Mouse (Mus musculus) CH12.LX (cell line): ENCODE measurements at regions not wholly inside any gene's neighbourhood (a gene's known extent, or its start where the extent isn't known, plus 50 kb on each side); places are given as distances from the start of the nearest gene placed in this dataset.

Source experiments
- DNase-seq: peaks from one replicate; pipeline ENCODE4 v3.0.0-alpha.2; 2013; ENCODE audit errors: extremely low read depth
- H3K27ac ChIP-seq: 2 replicates; pipeline ENCODE4 v1.5.1; 2012; ENCODE audit warnings: low read depth, mild to moderate bottlenecking, control low read depth, moderate library complexity; ENCODE audit not compliant: insufficient read depth
- H3K27me3 ChIP-seq: replicated peaks from 2 replicates; pipeline ENCODE3; 2012; ENCODE audit warnings: inconsistent platforms
- H3K36me3 ChIP-seq, 2 experiments: replicated peaks in 1 of 2; 2 replicates each; pipeline versions ENCODE3 to v1.6.1; 2012; ENCODE audit warnings: inconsistent platforms in 1 of 2, low read length in 1 of 2, mild to moderate bottlenecking in 1 of 2, mixed read lengths in 1 of 2, moderate library complexity in 1 of 2; ENCODE audit not compliant: control insufficient read depth in 1 of 2, insufficient read depth in 1 of 2
- H3K4me1 ChIP-seq, 2 experiments: 2 replicates each; pipeline ENCODE4 v1.6.1; 2012; ENCODE audit warnings: inconsistent platforms in 1 of 2, moderate library complexity in 1 of 2; ENCODE audit not compliant: insufficient read depth in 2 of 2, control insufficient read depth in 1 of 2
- H3K4me2 ChIP-seq: 2 replicates; pipeline ENCODE4 v1.6.1; 2012; ENCODE audit warnings: low read depth, mild to moderate bottlenecking, control low read depth; ENCODE audit not compliant: poor library complexity, insufficient read depth, severe bottlenecking
- H3K4me3 ChIP-seq, 3 experiments: fragments of 150-350 bp in 1 of 3; sonication (generic) in 1 of 3; replicated peaks in 1 of 3; 2 replicates each; pipeline versions ENCODE3 to v1.5.1; 2011 to 2012; ENCODE audit warnings: low read depth in 2 of 3, low read length in 2 of 3, mild to moderate bottlenecking in 2 of 3, moderate library complexity in 2 of 3, control low read depth in 1 of 3, improper control_type of control experiment in 1 of 3, inconsistent platforms in 1 of 3, mixed read lengths in 1 of 3; ENCODE audit not compliant: poor library complexity in 1 of 3
- H3K79me2 ChIP-seq: replicated peaks from 2 replicates; pipeline ENCODE4 v1.6.1; 2012; ENCODE audit warnings: mild to moderate bottlenecking, moderate library complexity; ENCODE audit not compliant: control insufficient read depth, poor library complexity, insufficient read depth, severe bottlenecking; ENCODE audit errors: extremely low read depth
- H3K9ac ChIP-seq: 2 replicates; pipeline ENCODE4 v1.6.1; 2012; ENCODE audit warnings: low read depth, mild to moderate bottlenecking, control low read depth, moderate library complexity; ENCODE audit not compliant: insufficient read depth
- H3K9me3 ChIP-seq: replicated peaks from 2 replicates; pipeline ENCODE3; 2012; ENCODE audit warnings: low read length, inconsistent platforms, mixed read lengths
- CTCF ChIP-seq, 2 experiments: IDR thresholded peaks in 1 of 2; conservative IDR thresholded peaks in 1 of 2; 2 replicates each; pipeline ENCODE4 v1.5.1; 2011 to 2012; ENCODE audit warnings: low read depth in 2 of 2, low read length in 2 of 2, improper control_type of control experiment in 1 of 2, inconsistent platforms in 1 of 2, mild to moderate bottlenecking in 1 of 2, moderate library complexity in 1 of 2
- ETS1 ChIP-seq: conservative IDR thresholded peaks from 2 replicates; pipeline ENCODE4 v1.6.1; 2012; ENCODE audit warnings: low read depth, mild to moderate bottlenecking, inconsistent platforms, low read length, improper control_type of control experiment, moderate library complexity
- MEF2A ChIP-seq: IDR thresholded peaks from 2 replicates; pipeline ENCODE4 v1.6.1; 2014; ENCODE audit warnings: low read depth, mild to moderate bottlenecking, inconsistent platforms, low read length, improper control_type of control experiment, borderline replicate concordance
- NELFE ChIP-seq: IDR thresholded peaks from 2 replicates; pipeline ENCODE4 v1.6.1; 2011; ENCODE audit warnings: low read depth, low read length, improper control_type of control experiment
- POLR2A ChIP-seq: IDR thresholded peaks from 2 replicates; pipeline ENCODE4 v1.6.1; 2011; ENCODE audit warnings: low read depth, mild to moderate bottlenecking, improper control_type of control experiment, low read length
- POLR2AphosphoS2 ChIP-seq: IDR thresholded peaks from 2 replicates; pipeline ENCODE4 v1.6.1; 2011; ENCODE audit warnings: low read depth, low read length, improper control_type of control experiment
- RAD21 ChIP-seq: IDR thresholded peaks from 2 replicates; pipeline ENCODE4 v1.6.1; 2011; ENCODE audit warnings: low read depth, mild to moderate bottlenecking, low read length, improper control_type of control experiment, moderate library complexity
- SIN3A ChIP-seq: IDR thresholded peaks from 2 replicates; pipeline ENCODE4 v1.6.1; 2012; ENCODE audit warnings: low read length, improper control_type of control experiment, inconsistent platforms
- USF2 ChIP-seq: conservative IDR thresholded peaks from 2 replicates; pipeline ENCODE4 v1.6.1; 2011; ENCODE audit warnings: low read depth, low read length, improper control_type of control experiment
- ZC3H11A ChIP-seq: IDR thresholded peaks from 2 replicates; pipeline ENCODE4 v1.6.1; 2012; ENCODE audit warnings: low read depth, mild to moderate bottlenecking, inconsistent platforms, low read length, improper control_type of control experiment
- ZKSCAN1 ChIP-seq: IDR thresholded peaks from 2 replicates; pipeline ENCODE4 v1.6.1; 2012; ENCODE audit warnings: low read depth, inconsistent platforms, low read length, improper control_type of control experiment, borderline replicate concordance
- ZNF384 ChIP-seq: IDR thresholded peaks from 2 replicates; pipeline ENCODE4 v1.6.1; 2012; ENCODE audit warnings: low read depth, low read length, improper control_type of control experiment, inconsistent platforms
- dilution Hi-C: fragments of 300-500 bp; cut with MboI; formaldehyde crosslinking; loops from 2 replicates; pipeline ENCODE4 v1.14.3; 2020; ENCODE audit warnings: low sequenced_read_pairs; ENCODE audit not compliant: extremely low pct_unique_long_range_greater_than_20kb, extremely low pct_ligation_motif_present
- in situ Hi-C: fragments of 300-500 bp; cut with MboI; formaldehyde crosslinking; loops from 3 replicates; pipeline ENCODE4 v1.14.3; 2019; ENCODE audit warnings: low sequenced_read_pairs, low pct_ligation_motif_present, low pct_unique_long_range_greater_than_20kb, mixed read lengths

- no peak overlapping the region for H3K4me3 ChIP-seq
- H3K4me2 ChIP-seq = no peak overlapping the region
- H3K9me3 ChIP-seq = no peaks in the 10 kb centered on the region
- no peak overlapping the region for H3K27ac ChIP-seq
- H3K79me2 ChIP-seq = no peaks in the 10 kb centered on the region
- in situ Hi-C loops = no loop called here
- H3K4me1 ChIP-seq = peaks cover 3 to 4% of the 10 kb centered on the region in 2 experiments; a peak in 2 of 4 replicates
- DNase-seq = no peak
- TF ChIP-seq ZNF384 = no peak
- no peak for TF ChIP-seq ETS1
- TF ChIP-seq, all 38 proteins: peak for 0
- no peaks in the 10 kb centered on the region for H3K36me3 ChIP-seq
- H3K9ac ChIP-seq = no peak overlapping the region
- dilution Hi-C loops = no loop called here
- H3K27me3 ChIP-seq = no peaks in the 10 kb centered on the region
Measured at GRCm38 (mm10) chr4:31880213-31880612, 83.7 kb upstream of the Map3k7 start.

- Histone ChIP-seq H3K4me2 (no peak overlapping the region), H3K4me3 (no peak overlapping the region), H3K9ac (no peak overlapping the region), H3K27me3 (no peaks in the 10 kb centered on the region), H3K4me1 (no peaks in the 10 kb centered on the region), H3K36me3 (no peaks in the 10 kb centered on the region)
- dilution Hi-C loops = no loop called here
- no peak for DNase-seq
- no peak for TF ChIP-seq ZC3H11A
- TF ChIP-seq ZKSCAN1 = no peak
- TF ChIP-seq POLR2A = no peak
- TF ChIP-seq CTCF (conservative IDR thresholded peaks at IDR 0.05 in 1 of 2, IDR thresholded peaks at IDR 0.05 in 1 of 2; ENCODE audit: low read depth in 2 of 2, low read length in 2 of 2) = no peak
- TF ChIP-seq RAD21 = no peak
- TF ChIP-seq USF2 = no peak
- TF ChIP-seq MEF2A = no peak
- TF ChIP-seq NELFE = no peak
- TF ChIP-seq, all 38 proteins: peak for 0
- in situ Hi-C loops = no loop called here
- no peaks in the 10 kb centered on the region for H3K9me3 ChIP-seq
- H3K79me2 ChIP-seq = no peaks in the 10 kb centered on the region
- no peak overlapping the region for H3K27ac ChIP-seq
Measured at GRCm38 (mm10) chr4:31889673-31890072, 74.2 kb upstream of the Map3k7 start.

DNA sequence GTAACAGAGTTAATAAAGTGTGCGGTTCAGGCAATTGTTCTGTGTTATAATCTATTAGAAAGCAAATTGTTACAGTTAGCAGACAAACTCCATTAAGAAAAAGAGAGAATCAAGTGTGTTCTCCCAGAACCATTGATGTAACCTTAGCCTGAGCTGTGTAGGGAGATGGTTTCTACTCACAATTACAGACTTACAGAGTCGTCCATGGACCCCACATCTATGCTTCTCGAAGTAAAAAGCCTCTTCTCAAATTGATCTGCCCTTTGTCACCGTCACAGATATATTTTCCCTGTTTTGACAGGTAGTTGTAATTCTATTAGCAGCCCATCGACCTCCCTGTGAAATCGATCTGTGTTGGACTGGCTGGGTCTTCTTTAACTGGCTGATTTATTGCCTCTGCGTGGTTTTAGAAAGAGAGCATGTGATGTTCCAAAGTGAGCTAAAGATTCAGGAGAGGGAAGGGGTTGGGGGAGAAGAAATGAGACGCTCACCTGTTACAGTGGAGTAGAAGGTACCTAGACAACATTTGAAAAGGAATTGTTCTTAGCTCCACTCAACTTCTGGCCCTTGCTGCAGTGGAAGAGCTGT is 54.7 kb upstream of the Map3k7 start:
- no peak overlapping the region for H3K9ac ChIP-seq
- dilution Hi-C loops = no loop called here
- no peaks in the 10 kb centered on the region for H3K79me2 ChIP-seq
- H3K4me1 ChIP-seq = no peaks in the 10 kb centered on the region
- H3K36me3 ChIP-seq = no peaks in the 10 kb centered on the region
- in situ Hi-C loops = no loop called here
- no peak for DNase-seq
- no peaks in the 10 kb centered on the region for H3K9me3 ChIP-seq
- H3K27me3 ChIP-seq = no peaks in the 10 kb centered on the region
- TF ChIP-seq SIN3A = no peak
- no peak for TF ChIP-seq ZNF384
- TF ChIP-seq POLR2AphosphoS2 = no peak
- no peak for TF ChIP-seq POLR2A
- TF ChIP-seq USF2 = no peak
- no peak for TF ChIP-seq ZKSCAN1
- H3K27ac ChIP-seq = no peak overlapping the region
- H3K4me3 ChIP-seq = no peak overlapping the region
- no peak overlapping the region for H3K4me2 ChIP-seq
